Mouse (Mus musculus) liver, postnatal 0 days (tissue): ENCODE results near the gene Fam129c. TPM values are rescaled to one million over a fixed set of nuclear protein-coding genes. Genes with fewer than 3 reads are reported as not detected.

ENCODE experiments used
- ATAC-seq: fragments of 200-750 bp; cut with Nextera tagmentation; 2 replicates; pipeline ENCODE4 v1.8.0; 2017; ENCODE audit warnings: mild to moderate bottlenecking, moderate library complexity
- DNase-seq: peaks from one replicate; pipeline ENCODE4 v3.0.0-alpha.2; 2016
- H3K27ac ChIP-seq: fragments of 300-500 bp; sonication (generic); 2 replicates; pipeline ENCODE4 v1.5.1; 2014; ENCODE audit warnings: antibody characterized with exemption, moderate library complexity, mild to moderate bottlenecking, low read depth
- H3K27me3 ChIP-seq: fragments of 300-500 bp; sonication (generic); 2 replicates; pipeline ENCODE4 v1.6.1; 2014; ENCODE audit warnings: low read length, control low read depth, mixed read lengths; ENCODE audit not compliant: insufficient read depth
- H3K36me3 ChIP-seq: fragments of 300-500 bp; sonication (generic); replicated peaks from 2 replicates; pipeline ENCODE4 v1.6.1; 2014; ENCODE audit warnings: mild to moderate bottlenecking, control low read depth, low read length, moderate library complexity, mixed read lengths; ENCODE audit not compliant: insufficient read depth
- H3K4me1 ChIP-seq: fragments of 300-500 bp; sonication (generic); 2 replicates; pipeline ENCODE4 v1.6.1; 2014; ENCODE audit warnings: antibody characterized with exemption, mild to moderate bottlenecking, control low read depth; ENCODE audit not compliant: insufficient read depth
- H3K4me2 ChIP-seq: fragments of 300-500 bp; sonication (generic); 2 replicates; pipeline ENCODE4 v1.6.1; 2014; ENCODE audit warnings: low read depth, mild to moderate bottlenecking, low read length, moderate library complexity, mixed read lengths
- H3K4me3 ChIP-seq: fragments of 300-500 bp; sonication (generic); 2 replicates; pipeline ENCODE4 v1.5.1; 2014; ENCODE audit warnings: low read depth, low read length
- H3K9ac ChIP-seq: fragments of 300-500 bp; sonication (generic); replicated peaks from 2 replicates; pipeline ENCODE4 v1.6.1; 2014; ENCODE audit warnings: mild to moderate bottlenecking, moderate library complexity
- H3K9me3 ChIP-seq: fragments of 300-500 bp; sonication (generic); 2 replicates; pipeline ENCODE4 v1.6.1; 2016; ENCODE audit warnings: mild to moderate bottlenecking, control low read depth, low read length, mixed read lengths
- CTCF ChIP-seq: sonication (generic); IDR thresholded peaks from 2 replicates; pipeline ENCODE4 v1.5.1; 2016; ENCODE audit warnings: antibody characterized with exemption, low read depth
- EP300 ChIP-seq: IDR thresholded peaks from 2 replicates; pipeline ENCODE4 v1.6.1; 2016; ENCODE audit warnings: antibody characterized with exemption, low read depth, mild to moderate bottlenecking
- WGBS: fragments of 180-500 bp; shearing (Covaris S2); extraction: QIAGEN DNeasy Blood & Tissue Kit; methylation state at CpG from one replicate; pipeline ENCODE4 v1.1.7; 2014; ENCODE audit not compliant: insufficient replicate concordance; 5-methylcytosine and 5-hydroxymethylcytosine counted together
- microRNA-seq: library from miRNA; unstranded; fragments of <30 nt; microRNA quantifications from one replicate; pipeline ENCODE4, GENCODE M21; 2016
- polyA plus RNA-seq: library from polyadenylated mRNA; unstranded; fragments of >200 nt; fragmentation: Nextera tagmentation; extraction: Ambion mirVana; gene quantifications from 2 replicates; pipeline ENCODE4 v1.2.1, GENCODE M21; 2015

Gene Fam129c
- polyA plus RNA-seq, 1 experiment from 2014 or later: 11.2 TPM

DNA sequence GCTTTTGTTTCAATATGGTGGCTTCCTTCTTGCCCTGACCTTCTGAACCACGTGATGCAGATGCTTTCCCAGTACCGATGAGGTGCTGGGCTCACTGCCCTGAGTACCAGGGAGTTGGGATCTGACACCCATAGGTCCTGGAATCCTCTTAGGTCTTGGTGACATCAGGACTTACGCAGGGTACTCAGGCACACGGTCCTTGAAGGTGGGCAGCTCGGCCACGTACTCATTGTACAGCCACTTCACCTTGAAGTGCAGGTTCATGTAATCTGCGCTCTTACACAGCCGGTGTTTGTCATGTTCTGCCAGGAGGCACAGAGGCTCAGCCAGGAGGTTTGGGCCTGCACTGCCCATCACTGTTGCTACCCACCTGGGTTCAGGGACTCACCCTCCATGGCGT is 48.1 kb downstream of the Fam129c start:
- 84% methylated on average over 9 of the region's 9 CpGs for WGBS
- Histone ChIP-seq H3K27ac (no peak overlapping the region), H3K4me3 (no peak overlapping the region), H3K4me2 (no peak overlapping the region), H3K9me3 (no peaks in the 10 kb centered on the region), H3K36me3 (no peaks in the 10 kb centered on the region), H3K9ac (no peak overlapping the region), H3K4me1 (no peaks in the 10 kb centered on the region), H3K27me3 (no peaks in the 10 kb centered on the region)
- no peak for ATAC-seq
- TF ChIP-seq EP300 (no peak), CTCF (no peak)
- no peak for DNase-seq

DNA sequence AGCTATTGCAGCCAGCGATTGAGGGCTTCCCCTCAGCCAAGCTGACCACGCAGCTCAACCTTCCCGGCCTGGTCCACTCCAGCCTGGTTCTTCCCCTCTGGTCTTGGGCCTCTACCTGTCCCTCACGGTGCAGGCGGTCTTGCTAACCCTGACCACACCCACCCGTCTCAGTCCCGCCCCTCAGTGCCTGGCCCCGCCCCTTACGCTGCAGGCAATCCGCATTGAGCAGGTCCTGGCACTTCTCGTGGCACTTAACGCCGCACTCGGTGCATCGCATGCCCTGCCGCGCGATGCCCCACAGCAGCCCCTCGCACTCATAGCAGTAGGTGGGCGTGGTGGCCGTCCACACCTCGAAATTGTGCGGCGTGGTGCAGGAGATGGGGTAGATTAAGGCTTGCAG is 57.2 kb downstream of the Fam129c start:
- DNase-seq (peak; percentile 79), ATAC-seq (peak; percentile 28; the same call in 1 of the 2 replicates)
- WGBS: 1% methylated on average over 24 of the region's 24 CpGs

More for the DNA sequence above, 57.2 kb downstream of the Fam129c start:
- H3K4me1 ChIP-seq: 0 out of 2 replicates have a peak, but pooled peaks cover 2% of the 10 kb centered on the region
- no peak overlapping the region for H3K4me2 ChIP-seq
- TF ChIP-seq CTCF (no peak), EP300 (no peak)
- H3K4me3 ChIP-seq: no peak overlapping the region
- H3K9me3 ChIP-seq: no peaks in the 10 kb centered on the region
- H3K9ac ChIP-seq: no peak overlapping the region
- H3K27me3 ChIP-seq: peaks cover 41% of the 10 kb centered on the region
- H3K36me3 ChIP-seq: no peaks in the 10 kb centered on the region
- H3K27ac ChIP-seq: no peak overlapping the region

Small RNA genes lying within 50 kb of the gene (microRNA-seq; reads per million reads assigned to microRNA genes)
- not detected for gene Mir6769b

Other genes with a start within 250 kb of the Fam129c start
- gene Use1, start 230.8 kb upstream of the Fam129c start, polyA plus RNA-seq: 62.8 and 64.6 TPM in 2 replicates
- 5.3 and 5.9 TPM in 2 replicates for gene Ocel1, start 226.3 kb upstream of the Fam129c start, polyA plus RNA-seq
- 38.0 and 46.6 TPM in 2 replicates for gene Nr2f6, start 215.7 kb upstream of the Fam129c start, polyA plus RNA-seq
- 4.6 and 5.6 TPM in 2 replicates for gene Ushbp1, start 201.8 kb upstream of the Fam129c start, polyA plus RNA-seq
- gene Babam1, start 200.8 kb upstream of the Fam129c start, polyA plus RNA-seq: 40.0 and 40.7 TPM in 2 replicates
- gene Ankle1, start 191.6 kb upstream of the Fam129c start, polyA plus RNA-seq: 11.4 and 11.9 TPM in 2 replicates
- gene Abhd8, start 134.0 kb upstream of the Fam129c start, polyA plus RNA-seq: 4.5 and 5.0 TPM in 2 replicates
- 119 and 120 TPM in 2 replicates for gene Mrpl34, start 132.7 kb upstream of the Fam129c start, polyA plus RNA-seq
- gene Dda1, start 128.4 kb upstream of the Fam129c start, polyA plus RNA-seq: 30.3 and 31.0 TPM in 2 replicates
- 0.14 and 0.27 TPM in 2 replicates for gene Ano8, start 111.7 kb upstream of the Fam129c start, polyA plus RNA-seq
- 4.5 and 4.9 TPM in 2 replicates for gene Gtpbp3, start 109.5 kb upstream of the Fam129c start, polyA plus RNA-seq
- gene Plvap, start 85.9 kb upstream of the Fam129c start, polyA plus RNA-seq: 29.1 and 31.1 TPM in 2 replicates
- gene Ccdc194, start 71.9 kb upstream of the Fam129c start, polyA plus RNA-seq: 0.20 TPM in 1 of 2 replicates, not detected in the other
- gene Bst2, start 60.2 kb upstream of the Fam129c start, polyA plus RNA-seq: 57.0 and 62.1 TPM in 2 replicates
- 61.7 and 62.5 TPM in 2 replicates for gene Mvb12a, start 54.7 kb upstream of the Fam129c start, polyA plus RNA-seq
- gene Tmem221, start 38.8 kb upstream of the Fam129c start, polyA plus RNA-seq: 0.62 and 0.66 TPM in 2 replicates
- gene Nxnl1, start 31.0 kb upstream of the Fam129c start, polyA plus RNA-seq: 0.08 TPM in 1 of 2 replicates, not detected in the other
- 6.0 and 6.8 TPM in 2 replicates for gene Slc27a1, start 28.8 kb upstream of the Fam129c start, polyA plus RNA-seq
- gene Pgls, start 5.5 kb upstream of the Fam129c start, polyA plus RNA-seq: 153 and 158 TPM in 2 replicates
- 25.0 and 25.7 TPM in 2 replicates for gene Colgalt1, start 13.3 kb downstream of the Fam129c start, polyA plus RNA-seq
- 0.25 and 0.36 TPM in 2 replicates for gene Unc13a, start 74.1 kb downstream of the Fam129c start, polyA plus RNA-seq
- gene Jak3, start 78.6 kb downstream of the Fam129c start, polyA plus RNA-seq: 4.3 and 4.6 TPM in 2 replicates
- gene Insl3, start 91.6 kb downstream of the Fam129c start, polyA plus RNA-seq: 1.3 and 2.8 TPM in 2 replicates
- 3.0 TPM in 2 replicates for gene B3gnt3, start 104.1 kb downstream of the Fam129c start, polyA plus RNA-seq
- gene Fcho1, start 128.1 kb downstream of the Fam129c start, polyA plus RNA-seq: 15.3 and 16.7 TPM in 2 replicates